Mouse (Mus musculus) heart, embryonic 14.5 days (tissue): ENCODE measurements around the gene Pik3c2b. TPM values are rescaled to one million over a fixed set of nuclear protein-coding genes. Genes with fewer than 3 reads are reported as not detected.

Experiments
- ATAC-seq: fragments of 200-750 bp; cut with Nextera tagmentation; 2 replicates; pipeline ENCODE4 v1.8.0; 2017; ENCODE audit warnings: low read depth, moderate TSS enrichment; ENCODE audit not compliant: insufficient number of reproducible peaks, insufficient read depth, low FRiP score
- H3K27ac ChIP-seq, 2 experiments: fragments of 200-500 bp in 1 of 2; fragments of 300-500 bp in 1 of 2; sonication (generic) in 1 of 2; replicated peaks in 1 of 2; 2 replicates each; pipeline ENCODE4 v1.5.1; 2012 to 2014; ENCODE audit warnings: low read depth in 2 of 2, low read length in 2 of 2, control low read depth in 1 of 2, mild to moderate bottlenecking in 1 of 2, mixed read lengths in 1 of 2; ENCODE audit not compliant: control insufficient read depth in 1 of 2, insufficient read depth in 1 of 2
- H3K27me3 ChIP-seq: fragments of 300-500 bp; sonication (generic); 2 replicates; pipeline ENCODE4 v1.6.1; 2014; ENCODE audit warnings: mild to moderate bottlenecking, low read length, control low read depth; ENCODE audit not compliant: control insufficient read depth, insufficient read depth
- H3K36me3 ChIP-seq: fragments of 300-500 bp; sonication (generic); 2 replicates; pipeline ENCODE4 v1.6.1; 2014; ENCODE audit warnings: mild to moderate bottlenecking, control low read depth, low read length, mixed read lengths; ENCODE audit not compliant: control insufficient read depth, insufficient read depth
- H3K4me1 ChIP-seq, 2 experiments: fragments of 200-500 bp in 1 of 2; fragments of 300-500 bp in 1 of 2; sonication (generic) in 1 of 2; 2 replicates each; pipeline ENCODE4 v1.6.1; 2012 to 2014; ENCODE audit warnings: low read length in 2 of 2, control low read depth in 1 of 2, mixed read lengths in 1 of 2; ENCODE audit not compliant: control insufficient read depth in 2 of 2, insufficient read depth in 2 of 2
- H3K4me2 ChIP-seq: fragments of 300-500 bp; sonication (generic); 2 replicates; pipeline ENCODE4 v1.6.1; 2014; ENCODE audit warnings: mild to moderate bottlenecking, low read length
- H3K4me3 ChIP-seq, 2 experiments: fragments of 200-500 bp in 1 of 2; fragments of 300-500 bp in 1 of 2; sonication (generic) in 1 of 2; 2 replicates each; pipeline ENCODE4 v1.5.1; 2012 to 2014; ENCODE audit warnings: low read length in 2 of 2, mild to moderate bottlenecking in 2 of 2, control low read depth in 1 of 2, low read depth in 1 of 2, moderate library complexity in 1 of 2; ENCODE audit not compliant: control insufficient read depth in 1 of 2, insufficient read depth in 1 of 2
- H3K9ac ChIP-seq: fragments of 300-500 bp; sonication (generic); 2 replicates; pipeline ENCODE4 v1.6.1; 2014; ENCODE audit warnings: mild to moderate bottlenecking, low read length
- H3K9me3 ChIP-seq: fragments of 300-500 bp; sonication (generic); 2 replicates; pipeline ENCODE4 v1.6.1; 2016; ENCODE audit warnings: low read length, control low read depth; ENCODE audit not compliant: control insufficient read depth
- WGBS: fragments of 180-500 bp; shearing (Covaris S2); extraction: QIAGEN DNeasy Blood & Tissue Kit; methylation state at CpG from one replicate; pipeline ENCODE4 v1.1.7; 2014; 5-methylcytosine and 5-hydroxymethylcytosine counted together
- polyA plus RNA-seq: library from polyadenylated mRNA; unstranded; fragments of >200 nt; fragmentation: Nextera tagmentation; extraction: Ambion mirVana; gene quantifications from 2 replicates; pipeline ENCODE4 v1.2.1, GENCODE M21; 2014

Gene Pik3c2b
- polyA plus RNA-seq, 1 experiment from 2014 or later: 12.8 TPM

- Histone ChIP-seq H3K27ac (no peak overlapping the region), H3K4me2 (no peak overlapping the region), H3K9me3 (no peaks in the 10 kb centered on the region), H3K4me3 (no peak overlapping the region), H3K27me3 (no peaks in the 10 kb centered on the region), H3K9ac (no peak overlapping the region), H3K36me3 (peaks cover 75% of the 10 kb centered on the region), H3K4me1 (peaks cover 32 to 44% of the 10 kb centered on the region in 2 experiments)
- WGBS: 51% methylated on average over 9 of the region's 9 CpGs
- no peak for ATAC-seq
Measured at GRCm38 (mm10) chr1:133080079-133080561, 34.7 kb downstream of the Pik3c2b start.

- no peak for ATAC-seq
- peaks cover 75% of the 10 kb centered on the region for H3K36me3 ChIP-seq
Measured at GRCm38 (mm10) chr1:133080717-133081116, 35.2 kb downstream of the Pik3c2b start.

GRCm38 (mm10) chr1:133083003-133083546, 37.6 kb downstream of the Pik3c2b start:
- no peaks in the 10 kb centered on the region for H3K9me3 ChIP-seq
- no peak overlapping the region for H3K4me2 ChIP-seq
- no peak for ATAC-seq
- H3K27ac ChIP-seq: peak overlapping the region; percentile 76 to 89
- peaks cover 74% of the 10 kb centered on the region for H3K36me3 ChIP-seq
- H3K27me3 ChIP-seq: no peaks in the 10 kb centered on the region
- no peak overlapping the region for H3K4me3 ChIP-seq
- 84% methylated on average over 5 of the region's 5 CpGs for WGBS
- H3K9ac ChIP-seq: no peak overlapping the region
- H3K4me1 ChIP-seq: peaks cover 19 to 34% of the 10 kb centered on the region in 2 experiments

More at GRCm38 (mm10) chr1:133080717-133081116, 35.2 kb downstream of the Pik3c2b start:
- H3K4me2 ChIP-seq: no peak overlapping the region
- WGBS: 78% methylated on average over 6 of the region's 6 CpGs
- H3K27me3 ChIP-seq: no peaks in the 10 kb centered on the region
- H3K4me3 ChIP-seq: no peak overlapping the region
- no peak overlapping the region for H3K27ac ChIP-seq
- H3K9ac ChIP-seq: no peak overlapping the region
- H3K4me1 ChIP-seq: peaks cover 30 to 46% of the 10 kb centered on the region in 2 experiments
- no peaks in the 10 kb centered on the region for H3K9me3 ChIP-seq

GRCm38 (mm10) chr1:133083942-133084625, 38.6 kb downstream of the Pik3c2b start:
- Histone ChIP-seq H3K4me3 (peak overlapping the region in 1 of 2 experiments; percentile 1; a peak in 1 of 4 replicates), H3K9me3 (no peaks in the 10 kb centered on the region), H3K36me3 (peaks cover 74% of the 10 kb centered on the region), H3K9ac (peak overlapping the region; percentile 49; the same call in 1 of the 2 replicates), H3K4me2 (peak overlapping the region; percentile 51), H3K4me1 (peaks cover 19 to 34% of the 10 kb centered on the region in 2 experiments), H3K27me3 (no peaks in the 10 kb centered on the region), H3K27ac (peak overlapping the region; percentile 76 to 89)
- ATAC-seq: peak; percentile 75
- 36% methylated on average over 11 of the region's 11 CpGs for WGBS

- Histone ChIP-seq H3K36me3 (peaks cover 74% of the 10 kb centered on the region), H3K9me3 (no peaks in the 10 kb centered on the region), H3K4me2 (peak overlapping the region; percentile 51; the same call in 1 of the 2 replicates), H3K4me3 (no peak overlapping the region), H3K9ac (no peak overlapping the region), H3K4me1 (peaks cover 19 to 34% of the 10 kb centered on the region in 2 experiments), H3K27ac (peak overlapping the region in 1 of 2 experiments; percentile 76; a peak in 2 of 4 replicates), H3K27me3 (no peaks in the 10 kb centered on the region)
- no peak for ATAC-seq
- WGBS: 73% methylated on average over 14 of the region's 14 CpGs
Measured at GRCm38 (mm10) chr1:133084708-133085416, 39.4 kb downstream of the Pik3c2b start.

- Histone ChIP-seq H3K9me3 (no peaks in the 10 kb centered on the region), H3K9ac (no peak overlapping the region), H3K36me3 (peaks cover 75% of the 10 kb centered on the region), H3K27me3 (no peaks in the 10 kb centered on the region), H3K4me3 (no peak overlapping the region), H3K4me1 (peaks cover 19 to 34% of the 10 kb centered on the region in 2 experiments), H3K4me2 (no peak overlapping the region), H3K27ac (0 out of 4 replicates have a peak overlapping the region, but pooled peaks of 1 of the 2 experiments have one; percentile 28)
- ATAC-seq: no peak
- 79% methylated on average over 8 of the region's 8 CpGs for WGBS
Measured at GRCm38 (mm10) chr1:133085417-133085742, 39.9 kb downstream of the Pik3c2b start.

- H3K27me3 ChIP-seq: no peaks in the 10 kb centered on the region
- no peak overlapping the region for H3K4me2 ChIP-seq
- WGBS: 83% methylated on average over 9 of the region's 10 CpGs
- H3K9ac ChIP-seq: no peak overlapping the region
- no peak overlapping the region for H3K27ac ChIP-seq
- H3K4me1 ChIP-seq: peaks cover 19 to 34% of the 10 kb centered on the region in 2 experiments
- no peak for ATAC-seq
- H3K4me3 ChIP-seq: no peak overlapping the region
- peaks cover 75% of the 10 kb centered on the region for H3K36me3 ChIP-seq
- H3K9me3 ChIP-seq: no peaks in the 10 kb centered on the region
Measured at GRCm38 (mm10) chr1:133086804-133087203, 41.3 kb downstream of the Pik3c2b start.
